Mouse (Mus musculus): Measurements from ENCODE around the gene Dennd2a. TPM values are rescaled to one million over a fixed set of nuclear protein-coding genes. Genes with fewer than 3 reads are reported as not detected.
A peak's percentile ranks its signal among the peaks of the same experiment; 100 is the strongest.

Gene Dennd2a
- polyA plus RNA-seq, 1 experiment, result 4.3 TPM

DNA sequence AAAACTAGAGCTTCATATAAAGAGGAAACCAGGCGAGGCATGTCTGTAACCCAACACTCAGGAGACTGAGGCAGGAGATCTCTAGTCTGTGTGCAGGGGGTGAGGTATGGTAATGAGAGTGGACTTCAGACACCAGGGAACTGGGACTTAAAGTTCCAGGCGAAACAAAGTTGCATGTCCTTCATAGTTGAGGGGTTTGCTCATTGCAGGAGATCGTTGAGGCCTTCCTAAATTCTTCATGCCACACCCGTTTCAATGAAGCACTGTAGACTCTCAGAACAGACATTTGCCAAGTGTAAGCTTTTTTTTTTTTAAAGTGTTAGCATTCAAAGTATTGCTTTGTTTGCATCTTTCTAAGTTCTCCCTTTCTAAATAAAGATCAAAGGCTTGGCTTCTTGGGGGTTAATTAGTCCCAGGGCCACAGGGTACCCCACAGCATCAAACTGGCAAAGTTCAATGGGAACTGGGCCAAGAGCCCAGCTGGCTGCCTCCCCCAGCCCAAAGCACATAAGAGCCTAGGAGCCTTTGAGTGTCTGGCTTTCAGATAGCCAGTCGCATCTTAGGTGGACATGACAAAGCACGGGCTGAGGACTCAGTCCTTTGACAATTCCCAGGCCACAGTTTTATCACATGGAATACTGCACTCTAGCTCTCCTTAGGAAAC lies 1.7 kb upstream of the Dennd2a start:
- H3K4me1 ChIP-seq (ENCODE audit: control insufficient read depth, insufficient read depth, low read length), result peaks cover 40% of the 10 kb centered on the region
- peak overlapping the region; percentile 17; the same call in 1 of the 2 replicates for H3K27ac ChIP-seq (ENCODE audit: insufficient read depth, low read depth, low read length)
- no peak overlapping the region for H3K4me3 ChIP-seq (ENCODE audit: insufficient read depth, low read length)
- no peak for TF ChIP-seq POLR2A (IDR thresholded peaks at IDR 0.05; ENCODE audit: borderline replicate concordance, low read depth, low read length)
- TF ChIP-seq CTCF (IDR thresholded peaks at IDR 0.05; ENCODE audit: low read depth, low read length), result no peak

- Histone ChIP-seq H3K4me3 (ENCODE audit: insufficient read depth, low read length) (peak overlapping the region; percentile 69), H3K27ac (ENCODE audit: insufficient read depth, low read depth, low read length) (no peak overlapping the region), H3K4me1 (ENCODE audit: control insufficient read depth, insufficient read depth, low read length) (peaks cover 56% of the 10 kb centered on the region)
- no peak for TF ChIP-seq CTCF (IDR thresholded peaks at IDR 0.05; ENCODE audit: low read depth, low read length)
- TF ChIP-seq POLR2A (IDR thresholded peaks at IDR 0.05; ENCODE audit: borderline replicate concordance, low read depth, low read length), result no peak
Measured at GRCm38 (mm10) chr6:39556900-39557659, 587 bp downstream of the Dennd2a start.

GRCm38 (mm10) chr6:39555648-39555945 lies 2.1 kb downstream of the Dennd2a start:
- H3K27ac ChIP-seq (ENCODE audit: insufficient read depth, low read depth, low read length), result no peak overlapping the region

DNA sequence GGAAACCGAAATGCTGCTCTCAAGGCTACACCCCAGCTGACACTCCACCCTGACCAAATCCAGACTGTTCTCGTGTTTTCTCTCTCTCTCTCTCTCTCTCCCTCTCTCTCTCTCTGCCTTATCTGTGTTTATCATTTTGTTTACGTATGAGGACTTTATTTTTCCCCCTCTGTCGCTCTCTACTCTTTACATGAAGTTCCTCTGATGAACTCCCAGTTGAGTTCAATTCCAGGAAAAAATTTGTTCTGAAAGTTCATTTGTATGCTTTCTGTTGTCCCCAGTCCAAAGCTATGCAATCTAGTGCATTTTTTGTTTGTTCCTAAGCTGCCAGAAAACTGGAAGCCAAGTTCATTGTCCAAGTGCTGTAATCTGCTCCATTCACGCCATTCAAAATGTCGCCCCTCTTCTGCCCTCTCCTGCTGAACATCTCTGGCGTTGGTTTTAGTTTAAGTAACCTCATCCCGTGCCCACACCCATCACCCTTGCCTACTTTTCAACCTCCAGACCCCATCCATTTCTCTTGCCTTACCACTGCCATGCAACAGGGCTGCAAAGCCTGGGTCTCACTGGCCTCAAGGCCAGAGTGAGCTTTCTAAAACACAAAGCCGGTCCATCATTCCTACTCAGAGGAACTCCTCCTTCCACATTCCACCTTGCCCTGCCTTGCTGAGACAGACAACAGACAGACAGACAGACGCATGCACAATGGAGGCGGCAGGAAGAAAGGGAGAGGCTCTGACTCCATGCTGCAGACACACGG lies 2.6 kb downstream of the Dennd2a start:
- Histone ChIP-seq H3K27ac (ENCODE audit: insufficient read depth, low read depth, low read length) (no peak overlapping the region), H3K4me1 (ENCODE audit: control insufficient read depth, insufficient read depth, low read length) (peaks cover 55% of the 10 kb centered on the region), H3K4me3 (ENCODE audit: insufficient read depth, low read length) (no peak overlapping the region)
- TF ChIP-seq CTCF (IDR thresholded peaks at IDR 0.05; ENCODE audit: low read depth, low read length), result no peak
- no peak for TF ChIP-seq POLR2A (IDR thresholded peaks at IDR 0.05; ENCODE audit: borderline replicate concordance, low read depth, low read length)

More at GRCm38 (mm10) chr6:39555648-39555945, 2.1 kb downstream of the Dennd2a start:
- TF ChIP-seq CTCF (IDR thresholded peaks at IDR 0.05; ENCODE audit: low read depth, low read length) (no peak), POLR2A (IDR thresholded peaks at IDR 0.05; ENCODE audit: borderline replicate concordance, low read depth, low read length) (no peak)
- Histone ChIP-seq H3K4me1 (ENCODE audit: control insufficient read depth, insufficient read depth, low read length) (peaks cover 56% of the 10 kb centered on the region), H3K4me3 (ENCODE audit: insufficient read depth, low read length) (no peak overlapping the region)

- Histone ChIP-seq H3K27ac (ENCODE audit: insufficient read depth, low read depth, low read length) (peak overlapping the region; percentile 79), H3K4me3 (ENCODE audit: insufficient read depth, low read length) (no peak overlapping the region; the same call in 1 of the 2 replicates), H3K4me1 (ENCODE audit: control insufficient read depth, insufficient read depth, low read length) (peaks cover 41% of the 10 kb centered on the region)
- TF ChIP-seq POLR2A (IDR thresholded peaks at IDR 0.05; ENCODE audit: borderline replicate concordance, low read depth, low read length) (no peak), CTCF (IDR thresholded peaks at IDR 0.05; ENCODE audit: low read depth, low read length) (no peak)
Measured at GRCm38 (mm10) chr6:39551981-39552636, 5.6 kb downstream of the Dennd2a start.

- H3K4me1 ChIP-seq (ENCODE audit: control insufficient read depth, insufficient read depth, low read length), result peaks cover 33% of the 10 kb centered on the region
- H3K4me3 ChIP-seq (ENCODE audit: insufficient read depth, low read length), result no peak overlapping the region
- no peak for TF ChIP-seq POLR2A (IDR thresholded peaks at IDR 0.05; ENCODE audit: borderline replicate concordance, low read depth, low read length)
- no peak overlapping the region for H3K27ac ChIP-seq (ENCODE audit: insufficient read depth, low read depth, low read length)
Measured at GRCm38 (mm10) chr6:39548030-39548429, 9.6 kb downstream of the Dennd2a start.

- H3K27ac ChIP-seq (ENCODE audit: insufficient read depth, low read depth, low read length), result no peak overlapping the region
Measured at GRCm38 (mm10) chr6:39545474-39545873, 12.2 kb downstream of the Dennd2a start.

DNA sequence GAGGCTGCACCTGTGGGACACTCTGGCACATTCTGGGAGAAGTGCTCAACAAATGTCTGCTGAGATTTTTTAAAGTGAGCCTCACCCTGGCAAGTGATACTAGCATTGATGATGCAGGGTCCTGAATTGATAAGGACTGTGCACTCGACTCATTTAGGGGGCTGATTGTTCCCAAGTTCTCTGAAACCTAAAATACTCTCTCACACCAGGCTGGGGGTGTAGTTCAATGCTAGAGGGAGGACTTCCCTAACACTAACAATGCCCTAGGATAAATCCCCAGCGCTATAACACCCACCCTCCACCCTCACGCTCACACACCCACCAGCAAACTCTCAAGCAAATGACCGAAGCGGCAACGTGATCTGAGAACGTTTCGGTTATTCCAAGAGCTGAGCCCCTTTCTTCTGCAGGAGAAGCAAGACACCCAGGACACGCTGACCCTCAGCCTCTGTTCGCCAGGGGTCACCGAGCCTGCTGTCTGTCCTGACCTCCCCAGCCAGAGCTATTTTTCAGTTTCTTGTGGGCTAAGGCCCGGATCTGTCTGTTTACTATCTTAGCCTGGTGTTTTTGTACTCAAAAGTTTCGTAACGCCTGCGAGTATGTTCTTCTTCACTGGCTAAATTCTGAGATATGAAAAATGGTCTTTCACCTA lies 13.8 kb downstream of the Dennd2a start:
- no peak overlapping the region for H3K27ac ChIP-seq (ENCODE audit: insufficient read depth, low read depth, low read length)

More at GRCm38 (mm10) chr6:39545474-39545873, 12.2 kb downstream of the Dennd2a start:
- Histone ChIP-seq H3K4me3 (ENCODE audit: insufficient read depth, low read length) (no peak overlapping the region), H3K4me1 (ENCODE audit: control insufficient read depth, insufficient read depth, low read length) (peaks cover 29% of the 10 kb centered on the region)
- no peak for TF ChIP-seq POLR2A (IDR thresholded peaks at IDR 0.05; ENCODE audit: borderline replicate concordance, low read depth, low read length)
- TF ChIP-seq CTCF (IDR thresholded peaks at IDR 0.05; ENCODE audit: low read depth, low read length), result no peak

More for the DNA sequence above, 13.8 kb downstream of the Dennd2a start:
- TF ChIP-seq CTCF (IDR thresholded peaks at IDR 0.05; ENCODE audit: low read depth, low read length) (no peak), POLR2A (IDR thresholded peaks at IDR 0.05; ENCODE audit: borderline replicate concordance, low read depth, low read length) (no peak)
- Histone ChIP-seq H3K4me1 (ENCODE audit: control insufficient read depth, insufficient read depth, low read length) (peaks cover 39% of the 10 kb centered on the region), H3K4me3 (ENCODE audit: insufficient read depth, low read length) (no peak overlapping the region)
